Mouse (Mus musculus) hindbrain, embryonic 15.5 days (tissue): ENCODE measurements around the gene Gm13124. TPM values are rescaled to one million over a fixed set of nuclear protein-coding genes. Genes with fewer than 3 reads are reported as not detected.

Source experiments
- polyA plus RNA-seq: library from polyadenylated mRNA; unstranded; fragments of >200 nt; fragmentation: Nextera tagmentation; extraction: Ambion mirVana; gene quantifications from 2 replicates; pipeline ENCODE4 v1.2.1, GENCODE M21; 2015

Gm13124 gene
- polyA plus RNA-seq, 1 experiment from 2014 or later, result not detected

Other genes starting within 250 kb of the Gm13124 start
- gene Gm13128, start 234.9 kb downstream of the Gm13124 start, polyA plus RNA-seq, result not detected in 2 replicates
- gene Gm13119, start 207.2 kb downstream of the Gm13124 start, polyA plus RNA-seq, result not detected in 2 replicates
- gene Pramef20, start 187.2 kb downstream of the Gm13124 start, polyA plus RNA-seq, result not detected in 2 replicates
- gene Pramef12, start 156.7 kb downstream of the Gm13124 start, polyA plus RNA-seq, result not detected in 2 replicates
- gene 1700012P22Rik, start 126.4 kb downstream of the Gm13124 start, polyA plus RNA-seq, result 0.28 TPM in 1 of 2 replicates, not detected in the other
- gene Gm9944, start 111.8 kb downstream of the Gm13124 start, polyA plus RNA-seq, result not detected in 2 replicates
- not detected in 2 replicates for gene Aadacl3, start 101.4 kb downstream of the Gm13124 start, polyA plus RNA-seq
- gene 9430007A20Rik, start 45.3 kb downstream of the Gm13124 start, polyA plus RNA-seq, result not detected in 2 replicates
- not detected in 2 replicates for gene Aadacl4, start 48.6 kb upstream of the Gm13124 start, polyA plus RNA-seq
- gene Gm436, start 121.2 kb upstream of the Gm13124 start, polyA plus RNA-seq, result not detected in 2 replicates
- gene Gm13178, start 156.3 kb upstream of the Gm13124 start, polyA plus RNA-seq, result not detected in 2 replicates
- gene Gm438, start 221.4 kb upstream of the Gm13124 start, polyA plus RNA-seq, result not detected in 2 replicates